Mouse (Mus musculus) thymus, adult 2 months (tissue): ENCODE measurements around the gene Draxin. TPM values are rescaled to one million over a fixed set of nuclear protein-coding genes. Genes with fewer than 3 reads are reported as not detected.

ENCODE experiments used
- DNase-seq: peaks from one replicate; pipeline ENCODE4 v3.0.0; 2021
- H3K27ac ChIP-seq: fragments of 200-500 bp; 2 replicates; pipeline ENCODE4 v1.5.1; 2012; ENCODE audit warnings: low read length, control low read depth; ENCODE audit not compliant: control insufficient read depth, insufficient read depth
- H3K27me3 ChIP-seq: fragments of 200-500 bp; 2 replicates; pipeline ENCODE4 v1.6.1; 2012; ENCODE audit warnings: mild to moderate bottlenecking, low read length, moderate library complexity, mixed read lengths; ENCODE audit not compliant: control insufficient read depth, insufficient read depth
- H3K36me3 ChIP-seq: fragments of 200-500 bp; 2 replicates; pipeline ENCODE4 v1.6.1; 2012; ENCODE audit warnings: mild to moderate bottlenecking, low read length, moderate library complexity; ENCODE audit not compliant: control insufficient read depth, insufficient read depth
- H3K4me1 ChIP-seq: fragments of 200-500 bp; replicated peaks from 2 replicates; pipeline ENCODE4 v1.6.1; 2012; ENCODE audit warnings: low read length; ENCODE audit not compliant: control insufficient read depth, insufficient read depth
- H3K4me3 ChIP-seq: fragments of 200-500 bp; 2 replicates; pipeline ENCODE4 v1.5.1; 2012; ENCODE audit warnings: mild to moderate bottlenecking, low read length, control low read depth, moderate library complexity; ENCODE audit not compliant: control insufficient read depth, insufficient read depth
- CTCF ChIP-seq: fragments of 200-500 bp; IDR thresholded peaks from 2 replicates; pipeline ENCODE4 v1.5.1; 2012; ENCODE audit warnings: mild to moderate bottlenecking, control low read depth, low read length, moderate library complexity, borderline replicate concordance; ENCODE audit not compliant: control insufficient read depth, poor library complexity, insufficient read depth; ENCODE audit errors: extremely low read depth
- POLR2A ChIP-seq: fragments of 200-500 bp; IDR thresholded peaks from 2 replicates; pipeline ENCODE4 v1.6.1; 2012; ENCODE audit warnings: mild to moderate bottlenecking, low read length, control low read depth, moderate library complexity; ENCODE audit not compliant: control insufficient read depth, poor library complexity, insufficient read depth; ENCODE audit errors: extremely low read depth
- WGBS: fragments of 180-500 bp; shearing (Covaris S2); methylation state at CpG from one replicate; pipeline ENCODE4 v1.1.7; 2018; 5-methylcytosine and 5-hydroxymethylcytosine counted together
- polyA plus RNA-seq: library from polyadenylated mRNA; depleted of rRNA; stranded (reverse); fragments of >200 nt; gene quantifications from 2 replicates; pipeline ENCODE4 v1.2.3, GENCODE M21; 2012

Draxin gene
- polyA plus RNA-seq, 1 experiment: 0.26 TPM

- no peak for DNase-seq
- no peaks in the 10 kb centered on the region for H3K36me3 ChIP-seq
- H3K4me3 ChIP-seq: no peak overlapping the region
- no peak overlapping the region for H3K27ac ChIP-seq
- TF ChIP-seq POLR2A (no peak), CTCF (no peak)
- H3K27me3 ChIP-seq: no peaks in the 10 kb centered on the region
- WGBS: 91% methylated on average over 5 of the region's 5 CpGs
- peaks cover 10% of the 10 kb centered on the region for H3K4me1 ChIP-seq
Measured at GRCm38 (mm10) chr4:148071508-148071907, 59.0 kb downstream of the Draxin start.

- no peak for DNase-seq
- H3K27ac ChIP-seq: no peak overlapping the region
- 77% methylated on average over 9 of the region's 9 CpGs for WGBS
- no peaks in the 10 kb centered on the region for H3K36me3 ChIP-seq
- peaks cover under 1% of the 10 kb centered on the region for H3K4me1 ChIP-seq
- H3K27me3 ChIP-seq: no peaks in the 10 kb centered on the region
- TF ChIP-seq POLR2A: no peak
- no peak for TF ChIP-seq CTCF
- H3K4me3 ChIP-seq: no peak overlapping the region
Measured at GRCm38 (mm10) chr4:148069602-148070218, 60.8 kb downstream of the Draxin start.

GRCm38 (mm10) chr4:148067346-148067745, 63.2 kb downstream of the Draxin start:
- H3K4me3 ChIP-seq: no peak overlapping the region
- TF ChIP-seq CTCF (no peak), POLR2A (no peak)
- no peak overlapping the region for H3K27ac ChIP-seq
- DNase-seq: no peak
- H3K36me3 ChIP-seq: no peaks in the 10 kb centered on the region
- H3K27me3 ChIP-seq: no peaks in the 10 kb centered on the region
- H3K4me1 ChIP-seq: no peaks in the 10 kb centered on the region
- 94% methylated on average over 8 of the region's 8 CpGs for WGBS

GRCm38 (mm10) chr4:148066401-148066744, 64.1 kb downstream of the Draxin start:
- no peaks in the 10 kb centered on the region for H3K27me3 ChIP-seq
- TF ChIP-seq POLR2A: no peak
- no peak for TF ChIP-seq CTCF
- no peaks in the 10 kb centered on the region for H3K4me1 ChIP-seq
- WGBS: 89% methylated on average over 9 of the region's 9 CpGs
- no peak overlapping the region for H3K4me3 ChIP-seq
- H3K36me3 ChIP-seq: no peaks in the 10 kb centered on the region
- no peak overlapping the region for H3K27ac ChIP-seq
- DNase-seq: no peak

DNA sequence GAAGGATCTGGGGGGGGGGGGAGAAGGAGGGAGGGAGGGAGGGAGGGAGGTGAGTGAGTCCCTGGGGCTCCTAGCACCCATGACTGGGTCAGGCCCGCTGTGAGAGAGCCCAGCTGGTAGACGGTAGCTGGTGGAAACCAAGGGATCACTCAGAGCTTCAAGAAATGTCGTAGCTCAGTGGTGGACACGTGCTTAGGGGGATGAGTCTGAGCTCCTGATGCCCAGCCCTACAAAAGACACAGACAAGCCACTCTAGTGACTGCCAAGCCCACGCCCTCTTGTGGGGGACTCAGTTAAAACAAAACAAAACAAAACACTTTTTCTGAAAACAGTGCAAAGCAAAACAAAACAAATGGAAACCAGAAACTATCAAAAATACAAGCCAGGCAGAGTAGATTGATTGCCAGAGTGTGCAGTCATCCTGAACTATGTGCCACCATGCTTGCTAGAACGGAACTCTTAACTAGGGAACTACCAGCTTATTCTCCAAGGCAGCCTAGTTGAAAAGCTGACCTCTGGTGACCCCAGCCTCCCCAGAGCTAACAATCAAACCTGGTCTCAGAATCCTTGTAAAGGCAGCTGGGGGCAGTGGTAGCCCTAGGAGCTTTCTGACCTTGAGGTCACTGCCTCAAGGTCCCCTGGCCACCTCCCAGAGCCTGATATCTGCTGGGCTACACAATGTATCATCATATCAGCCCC, 64.6 kb downstream of the Draxin start:
- H3K27me3 ChIP-seq: no peaks in the 10 kb centered on the region
- DNase-seq: no peak
- no peak overlapping the region for H3K27ac ChIP-seq
- H3K36me3 ChIP-seq: no peaks in the 10 kb centered on the region
- 72% methylated on average over 6 of the region's 6 CpGs for WGBS
- no peak overlapping the region for H3K4me3 ChIP-seq
- TF ChIP-seq POLR2A (no peak), CTCF (no peak)
- H3K4me1 ChIP-seq: no peaks in the 10 kb centered on the region

GRCm38 (mm10) chr4:148061086-148061480, 69.4 kb downstream of the Draxin start:
- Histone ChIP-seq H3K4me3 (no peak overlapping the region), H3K27me3 (no peaks in the 10 kb centered on the region), H3K27ac (no peak overlapping the region), H3K36me3 (no peaks in the 10 kb centered on the region), H3K4me1 (no peaks in the 10 kb centered on the region)
- 95% methylated on average over 9 of the region's 9 CpGs for WGBS
- TF ChIP-seq CTCF: no peak
- TF ChIP-seq POLR2A: no peak
- no peak for DNase-seq
